Mouse (Mus musculus): ENCODE measurements around the gene Acsf3. TPM values are rescaled to one million over a fixed set of nuclear protein-coding genes. Genes with fewer than 3 reads are reported as not detected.

The Acsf3 gene
- polyA plus RNA-seq, 1 experiment from 2014 or later = 21.8 TPM

DNA sequence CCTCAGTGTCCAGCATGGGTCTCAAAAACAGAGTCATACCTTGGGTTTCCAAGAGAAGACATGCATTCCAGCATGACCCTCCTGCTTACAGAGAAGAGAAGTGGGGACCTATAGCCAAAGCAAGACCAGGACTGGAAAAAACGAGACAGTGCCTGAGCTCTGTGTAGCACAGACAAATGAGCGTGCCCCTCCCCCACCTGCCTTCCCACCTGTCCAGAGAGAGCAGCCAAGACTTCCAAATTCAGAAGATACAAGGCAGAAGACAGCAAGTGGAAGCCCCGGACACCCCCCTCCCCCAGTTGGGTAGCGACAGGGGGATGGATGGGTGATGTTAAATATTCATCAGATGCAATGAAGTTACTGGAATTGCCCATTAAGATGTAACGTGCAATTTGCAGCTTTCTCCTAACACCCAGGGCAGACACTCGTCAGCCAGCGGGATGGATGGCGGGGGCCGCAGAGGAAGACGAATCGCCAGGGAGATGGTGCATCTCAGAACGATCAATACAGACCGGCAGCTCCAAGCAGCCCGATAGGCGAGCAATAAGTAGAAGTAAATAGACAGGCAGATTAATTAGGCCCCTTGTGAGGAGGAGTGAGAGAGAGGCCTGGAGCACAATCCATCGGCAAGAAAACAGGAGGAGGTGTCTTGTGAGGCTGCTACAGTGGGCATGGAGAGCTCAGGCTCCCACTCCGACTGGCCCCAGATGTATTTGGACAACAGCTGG is 30.1 kb upstream of the Acsf3 start:
- peaks cover 54% of the 10 kb centered on the region for H3K27me3 ChIP-seq (replicated peaks)

DNA sequence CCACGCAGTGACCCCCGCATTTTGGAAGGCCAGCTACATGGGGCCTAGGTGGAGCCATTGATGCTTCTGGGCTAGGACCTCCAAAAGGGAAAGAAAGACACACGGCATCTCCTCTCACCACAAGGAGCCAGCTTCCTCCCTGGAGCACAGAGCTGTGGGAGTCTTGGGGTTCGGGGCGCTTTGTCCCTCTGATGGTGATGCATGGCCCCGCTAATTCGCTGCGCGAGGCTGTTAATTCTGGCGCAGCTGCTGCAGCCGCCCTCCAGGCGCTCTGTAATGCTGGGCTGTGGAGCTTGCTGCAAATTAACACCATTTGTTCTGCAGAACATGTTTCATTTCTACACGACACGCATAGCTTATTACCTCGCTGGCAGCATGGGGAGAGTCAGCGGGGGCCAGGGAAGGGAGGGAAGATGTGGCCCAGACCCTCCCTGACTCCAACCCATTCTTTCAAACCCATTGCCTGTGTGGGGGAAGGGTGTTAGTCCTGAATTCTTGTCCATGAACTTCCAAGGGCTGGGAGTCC is 29.5 kb upstream of the Acsf3 start:
- no peak overlapping the region for H3K4me3 ChIP-seq (replicated peaks)
- H3K9me3 ChIP-seq = no peaks in the 10 kb centered on the region
- peaks cover 54% of the 10 kb centered on the region for H3K27me3 ChIP-seq (replicated peaks)
- H3K9ac ChIP-seq = no peak overlapping the region
- no peak for ATAC-seq
- no peak overlapping the region for H3K27ac ChIP-seq
- no peak overlapping the region for H3K4me2 ChIP-seq (replicated peaks)
- no peaks in the 10 kb centered on the region for H3K36me3 ChIP-seq
- 13% methylated on average over 16 of the region's 16 CpGs for WGBS
- H3K4me1 ChIP-seq (replicated peaks) = peaks cover 5% of the 10 kb centered on the region; the same call in 1 of the 2 replicates

More for the DNA sequence above, 30.1 kb upstream of the Acsf3 start:
- H3K4me3 ChIP-seq (replicated peaks) = no peak overlapping the region
- no peak for ATAC-seq
- no peak overlapping the region for H3K4me2 ChIP-seq (replicated peaks)
- no peak overlapping the region for H3K9ac ChIP-seq
- 21% methylated on average over 17 of the region's 17 CpGs for WGBS
- peaks cover 5% of the 10 kb centered on the region; the same call in 1 of the 2 replicates for H3K4me1 ChIP-seq (replicated peaks)
- H3K36me3 ChIP-seq = no peaks in the 10 kb centered on the region
- H3K27ac ChIP-seq = no peak overlapping the region
- no peaks in the 10 kb centered on the region for H3K9me3 ChIP-seq

DNA sequence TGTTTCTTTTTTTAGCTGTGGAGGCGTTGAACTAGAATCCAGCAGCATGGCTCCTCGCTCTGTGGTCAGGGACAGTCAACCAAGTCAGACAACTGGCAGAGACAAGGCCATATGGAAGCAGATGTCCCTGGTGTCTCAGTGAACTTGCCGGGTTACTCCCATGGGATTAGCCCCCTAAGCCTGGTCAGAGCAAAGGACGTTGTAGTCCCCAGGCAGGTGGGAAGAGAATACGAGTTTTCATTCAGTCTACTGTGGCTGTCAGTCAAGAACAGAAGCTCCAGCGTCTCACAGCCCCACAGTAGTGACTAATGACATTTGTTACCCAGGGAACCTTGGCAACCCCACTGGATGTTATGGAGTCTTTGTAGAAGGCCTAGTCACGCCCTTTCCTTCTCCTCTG is 28.8 kb upstream of the Acsf3 start:
- Histone ChIP-seq H3K4me1 (replicated peaks) (peaks cover 5% of the 10 kb centered on the region; the same call in 1 of the 2 replicates), H3K4me2 (replicated peaks) (no peak overlapping the region), H3K27ac (no peak overlapping the region), H3K9me3 (no peaks in the 10 kb centered on the region), H3K36me3 (no peaks in the 10 kb centered on the region), H3K4me3 (replicated peaks) (no peak overlapping the region), H3K27me3 (replicated peaks) (peaks cover 53% of the 10 kb centered on the region), H3K9ac (no peak overlapping the region)
- no peak for ATAC-seq
- WGBS = 55% methylated on average over 7 of the region's 7 CpGs

GRCm38 (mm10) chr8:122747825-122748224 is 27.5 kb upstream of the Acsf3 start:
- peaks cover 43% of the 10 kb centered on the region for H3K27me3 ChIP-seq (replicated peaks)
- no peak overlapping the region for H3K4me3 ChIP-seq (replicated peaks)
- H3K9ac ChIP-seq = no peak overlapping the region
- ATAC-seq = no peak
- no peak overlapping the region for H3K4me2 ChIP-seq (replicated peaks)
- peaks cover 5% of the 10 kb centered on the region; the same call in 1 of the 2 replicates for H3K4me1 ChIP-seq (replicated peaks)
- H3K9me3 ChIP-seq = no peaks in the 10 kb centered on the region
- H3K27ac ChIP-seq = no peak overlapping the region
- H3K36me3 ChIP-seq = no peaks in the 10 kb centered on the region
- WGBS = 100% methylated on average over 1 of the region's 1 CpGs

DNA sequence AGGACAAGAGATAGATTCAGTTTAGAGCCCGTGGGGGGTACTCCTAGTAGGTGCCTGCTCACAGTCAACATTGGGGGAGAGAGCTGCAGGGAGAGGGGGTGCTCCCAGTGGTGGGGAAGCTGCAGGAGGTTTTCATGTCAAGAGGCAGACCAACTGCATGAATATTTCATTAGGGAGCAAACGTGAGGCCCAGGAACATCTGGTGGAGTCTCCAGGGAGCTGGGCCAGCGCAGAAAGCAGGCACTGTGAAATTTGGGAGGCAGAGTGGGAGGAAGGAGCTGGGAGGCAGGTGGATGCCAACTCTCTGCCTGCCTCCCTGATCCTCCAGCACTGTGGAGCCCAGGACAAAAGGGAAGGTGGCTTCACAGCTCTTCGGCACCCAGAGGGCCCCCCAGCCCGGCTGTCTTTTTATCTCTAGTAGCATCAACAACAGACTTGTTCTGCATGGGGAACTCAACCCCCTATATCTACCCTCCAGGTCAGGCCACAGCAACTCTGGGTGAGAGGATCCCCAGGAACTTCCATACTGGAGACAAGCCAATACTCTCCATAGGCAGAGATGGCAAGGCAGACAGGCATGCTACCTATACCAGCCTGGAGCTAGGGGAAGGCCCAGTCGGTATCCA is 25.8 kb upstream of the Acsf3 start:
- H3K27ac ChIP-seq = no peak overlapping the region
- no peak overlapping the region for H3K9ac ChIP-seq
- H3K9me3 ChIP-seq = no peaks in the 10 kb centered on the region
- WGBS = 53% methylated on average over 6 of the region's 6 CpGs
- H3K36me3 ChIP-seq = no peaks in the 10 kb centered on the region
- H3K4me1 ChIP-seq (replicated peaks) = peaks cover 5% of the 10 kb centered on the region; the same call in 1 of the 2 replicates
- H3K4me2 ChIP-seq (replicated peaks) = no peak overlapping the region
- peaks cover 36% of the 10 kb centered on the region for H3K27me3 ChIP-seq (replicated peaks)
- H3K4me3 ChIP-seq (replicated peaks) = no peak overlapping the region
- ATAC-seq = no peak

- no peak overlapping the region for H3K4me2 ChIP-seq (replicated peaks)
- H3K27ac ChIP-seq = no peak overlapping the region
- H3K4me1 ChIP-seq (replicated peaks) = no peaks in the 10 kb centered on the region; the same call in 1 of the 2 replicates
- no peaks in the 10 kb centered on the region for H3K36me3 ChIP-seq
- H3K4me3 ChIP-seq (replicated peaks) = no peak overlapping the region
- H3K27me3 ChIP-seq (replicated peaks) = peaks cover 19% of the 10 kb centered on the region
- H3K9ac ChIP-seq = no peak overlapping the region
- no peak for ATAC-seq
- 71% methylated on average over 5 of the region's 5 CpGs for WGBS
- no peaks in the 10 kb centered on the region for H3K9me3 ChIP-seq
These were observed 23.9 kb upstream of the Acsf3 start for GRCm38 (mm10) chr8:122751342-122751741.

- no peaks in the 10 kb centered on the region for H3K36me3 ChIP-seq
- H3K4me2 ChIP-seq (replicated peaks) = no peak overlapping the region
- 82% methylated on average over 29 of the region's 29 CpGs for WGBS
These were observed 23.1 kb upstream of the Acsf3 start for GRCm38 (mm10) chr8:122752111-122752721.

GRCm38 (mm10) chr8:122758597-122758996 is 16.7 kb upstream of the Acsf3 start:
- no peak for ATAC-seq
- Histone ChIP-seq H3K27ac (no peak overlapping the region), H3K27me3 (replicated peaks) (no peaks in the 10 kb centered on the region), H3K36me3 (no peaks in the 10 kb centered on the region), H3K9ac (no peak overlapping the region), H3K9me3 (no peaks in the 10 kb centered on the region), H3K4me1 (replicated peaks) (no peaks in the 10 kb centered on the region), H3K4me2 (replicated peaks) (no peak overlapping the region), H3K4me3 (replicated peaks) (no peak overlapping the region)

More at GRCm38 (mm10) chr8:122752111-122752721, 23.1 kb upstream of the Acsf3 start:
- no peak overlapping the region for H3K9ac ChIP-seq
- no peaks in the 10 kb centered on the region for H3K9me3 ChIP-seq
- H3K27ac ChIP-seq = no peak overlapping the region
- ATAC-seq = no peak
- peaks cover 11% of the 10 kb centered on the region; the same call in 1 of the 2 replicates for H3K27me3 ChIP-seq (replicated peaks)
- no peaks in the 10 kb centered on the region; the same call in 1 of the 2 replicates for H3K4me1 ChIP-seq (replicated peaks)
- H3K4me3 ChIP-seq (replicated peaks) = no peak overlapping the region

GRCm38 (mm10) chr8:122760116-122760515 is 15.2 kb upstream of the Acsf3 start:
- WGBS = 74% methylated on average over 7 of the region's 7 CpGs
- no peak for ATAC-seq
- H3K4me2 ChIP-seq (replicated peaks) = no peak overlapping the region
- H3K36me3 ChIP-seq = no peaks in the 10 kb centered on the region
- no peaks in the 10 kb centered on the region for H3K27me3 ChIP-seq (replicated peaks)
- H3K4me1 ChIP-seq (replicated peaks) = no peaks in the 10 kb centered on the region
- no peak overlapping the region for H3K4me3 ChIP-seq (replicated peaks)
- H3K27ac ChIP-seq = no peak overlapping the region
- H3K9ac ChIP-seq = no peak overlapping the region
- H3K9me3 ChIP-seq = no peaks in the 10 kb centered on the region

GRCm38 (mm10) chr8:122761109-122761508 is 14.2 kb upstream of the Acsf3 start:
- Histone ChIP-seq H3K27ac (no peak overlapping the region), H3K9ac (no peak overlapping the region), H3K4me2 (replicated peaks) (no peak overlapping the region), H3K4me1 (replicated peaks) (no peaks in the 10 kb centered on the region), H3K4me3 (replicated peaks) (no peak overlapping the region), H3K27me3 (replicated peaks) (no peaks in the 10 kb centered on the region), H3K9me3 (no peaks in the 10 kb centered on the region), H3K36me3 (no peaks in the 10 kb centered on the region)
- WGBS = 68% methylated on average over 6 of the region's 6 CpGs
- ATAC-seq = no peak

DNA sequence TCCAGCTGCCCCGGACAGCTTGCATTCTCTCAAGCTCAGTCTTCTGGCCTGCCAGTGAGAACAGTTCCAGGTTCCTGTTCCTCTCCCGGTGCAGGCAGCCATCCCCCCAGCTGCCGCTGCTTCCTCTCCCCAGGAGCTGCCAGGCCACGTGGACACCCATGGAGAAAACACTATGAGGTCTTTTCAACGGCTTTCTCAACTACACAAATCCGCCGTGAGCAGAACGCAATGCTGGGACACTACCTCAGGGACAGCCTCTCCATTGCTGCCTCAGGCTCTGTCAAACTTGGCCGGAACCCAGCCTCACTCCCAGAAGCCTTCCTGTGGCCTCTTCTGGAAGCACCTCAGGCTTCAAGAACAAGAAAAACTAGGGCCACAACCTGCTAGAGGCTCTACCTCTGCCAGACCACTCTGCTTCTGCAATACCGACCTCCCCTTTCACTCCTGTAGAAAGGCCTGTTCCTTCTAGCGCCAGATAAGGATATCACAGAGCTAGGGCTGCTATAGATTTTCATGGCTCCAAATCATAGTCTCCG is 12.5 kb upstream of the Acsf3 start:
- no peaks in the 10 kb centered on the region for H3K4me1 ChIP-seq (replicated peaks)
- no peaks in the 10 kb centered on the region for H3K9me3 ChIP-seq
- no peak overlapping the region for H3K4me2 ChIP-seq (replicated peaks)
- no peaks in the 10 kb centered on the region for H3K36me3 ChIP-seq
- no peak for ATAC-seq
- 62% methylated on average over 12 of the region's 12 CpGs for whole genome bisulfite sequencing
- peaks cover 1% of the 10 kb centered on the region; the same call in 1 of the 2 replicates for H3K27me3 ChIP-seq (replicated peaks)
- H3K9ac ChIP-seq = no peak overlapping the region
- no peak overlapping the region for H3K27ac ChIP-seq
- H3K4me3 ChIP-seq (replicated peaks) = no peak overlapping the region

GRCm38 (mm10) chr8:122763267-122763738 is 12.0 kb upstream of the Acsf3 start:
- ATAC-seq = no peak
- Histone ChIP-seq H3K4me3 (replicated peaks) (no peak overlapping the region), H3K9me3 (no peaks in the 10 kb centered on the region), H3K4me2 (replicated peaks) (no peak overlapping the region), H3K4me1 (replicated peaks) (no peaks in the 10 kb centered on the region), H3K9ac (no peak overlapping the region), H3K27me3 (replicated peaks) (peaks cover 4% of the 10 kb centered on the region; the same call in 1 of the 2 replicates), H3K27ac (no peak overlapping the region), H3K36me3 (no peaks in the 10 kb centered on the region)
- 74% methylated on average over 14 of the region's 14 CpGs for WGBS
